Mouse (Mus musculus) limb, embryonic 10.5 days (tissue): ENCODE measurements around the gene Cyp4f18. TPM values are rescaled to one million over a fixed set of nuclear protein-coding genes. Genes with fewer than 3 reads are reported as not detected.

Source experiments
- DNase-seq: peaks from one replicate; pipeline ENCODE4 v3.0.0-alpha.2; 2017; ENCODE audit warnings: low spot score
- H3K27ac ChIP-seq: fragments of 300-500 bp; sonication (generic); 2 replicates; pipeline ENCODE4 v1.5.1; 2016; ENCODE audit warnings: mild to moderate bottlenecking
- H3K27me3 ChIP-seq: fragments of 300-500 bp; sonication (generic); 2 replicates; pipeline ENCODE4 v1.6.1; 2016; ENCODE audit warnings: low read depth, mild to moderate bottlenecking; ENCODE audit not compliant: poor library complexity, severe bottlenecking
- H3K36me3 ChIP-seq: fragments of 300-500 bp; sonication (generic); 2 replicates; pipeline ENCODE4 v1.6.1; 2016; ENCODE audit warnings: mild to moderate bottlenecking, moderate library complexity
- H3K4me1 ChIP-seq: fragments of 300-500 bp; sonication (generic); 2 replicates; pipeline ENCODE4 v1.6.1; 2016
- H3K4me3 ChIP-seq: fragments of 300-500 bp; sonication (generic); 2 replicates; pipeline ENCODE4 v1.5.1; 2016; ENCODE audit warnings: mild to moderate bottlenecking, moderate library complexity
- H3K9me3 ChIP-seq: fragments of 300-500 bp; sonication (generic); replicated peaks from 2 replicates; pipeline ENCODE4 v1.6.1; 2016; ENCODE audit warnings: mild to moderate bottlenecking
- WGBS: fragments of 180-500 bp; shearing (Covaris S2); methylation state at CpG from one replicate; pipeline ENCODE4 v1.1.7; 2016; 5-methylcytosine and 5-hydroxymethylcytosine counted together
- polyA plus RNA-seq: library from polyadenylated mRNA; unstranded; fragments of >200 nt; fragmentation: Nextera tagmentation; extraction: Ambion mirVana; gene quantifications from 2 replicates; pipeline ENCODE4 v1.2.1, GENCODE M21; 2016

Cyp4f18 gene
- polyA plus RNA-seq, 1 experiment from 2014 or later = 0.71 TPM

- Histone ChIP-seq H3K27ac (no peak overlapping the region), H3K4me1 (no peaks in the 10 kb centered on the region), H3K36me3 (no peaks in the 10 kb centered on the region), H3K27me3 (no peaks in the 10 kb centered on the region), H3K9me3 (no peaks in the 10 kb centered on the region), H3K4me3 (no peak overlapping the region)
- no peak for DNase-seq
- WGBS = 90% methylated on average over 3 of the region's 3 CpGs
These were observed 3.5 kb downstream of the Cyp4f18 start for GRCm38 (mm10) chr8:72005912-72006311.

GRCm38 (mm10) chr8:72002942-72003341, 6.5 kb downstream of the Cyp4f18 start:
- no peak overlapping the region for H3K4me3 ChIP-seq
- no peak for DNase-seq
- no peaks in the 10 kb centered on the region for H3K36me3 ChIP-seq
- no peak overlapping the region for H3K27ac ChIP-seq
- no peaks in the 10 kb centered on the region for H3K4me1 ChIP-seq
- H3K9me3 ChIP-seq = no peaks in the 10 kb centered on the region
- no peaks in the 10 kb centered on the region for H3K27me3 ChIP-seq

GRCm38 (mm10) chr8:72000223-72000622, 9.2 kb downstream of the Cyp4f18 start:
- no peaks in the 10 kb centered on the region for H3K36me3 ChIP-seq
- 69% methylated on average over 3 of the region's 3 CpGs for WGBS
- H3K27me3 ChIP-seq = no peaks in the 10 kb centered on the region
- DNase-seq = no peak
- no peaks in the 10 kb centered on the region for H3K4me1 ChIP-seq
- H3K27ac ChIP-seq = no peak overlapping the region
- H3K4me3 ChIP-seq = no peak overlapping the region
- H3K9me3 ChIP-seq = no peaks in the 10 kb centered on the region

- no peaks in the 10 kb centered on the region for H3K9me3 ChIP-seq
- H3K27ac ChIP-seq = no peak overlapping the region
- 87% methylated on average over 1 of the region's 1 CpGs for WGBS
- no peaks in the 10 kb centered on the region for H3K27me3 ChIP-seq
- no peak for DNase-seq
- H3K4me3 ChIP-seq = no peak overlapping the region
- no peaks in the 10 kb centered on the region for H3K36me3 ChIP-seq
- no peaks in the 10 kb centered on the region for H3K4me1 ChIP-seq
These were observed 10.0 kb downstream of the Cyp4f18 start for GRCm38 (mm10) chr8:71999434-71999833.

GRCm38 (mm10) chr8:71988867-71989599, 20.4 kb downstream of the Cyp4f18 start:
- Histone ChIP-seq H3K27me3 (no peaks in the 10 kb centered on the region), H3K4me1 (peaks cover 12% of the 10 kb centered on the region), H3K27ac (peak overlapping the region; percentile 71), H3K4me3 (peak overlapping the region; percentile 55), H3K9me3 (no peaks in the 10 kb centered on the region), H3K36me3 (no peaks in the 10 kb centered on the region)
- DNase-seq = peak; percentile 30
- WGBS = 43% methylated on average over 13 of the region's 13 CpGs

- peaks cover 12% of the 10 kb centered on the region for H3K4me1 ChIP-seq
- H3K4me3 ChIP-seq = peak overlapping the region; percentile 55
- DNase-seq = peak; percentile 60
- H3K9me3 ChIP-seq = no peaks in the 10 kb centered on the region
- H3K27me3 ChIP-seq = no peaks in the 10 kb centered on the region
- 20% methylated on average over 24 of the region's 24 CpGs for WGBS
- H3K36me3 ChIP-seq = no peaks in the 10 kb centered on the region
- peak overlapping the region; percentile 71 for H3K27ac ChIP-seq
These were observed 21.1 kb downstream of the Cyp4f18 start for GRCm38 (mm10) chr8:71988110-71988866.

- H3K27ac ChIP-seq = no peak overlapping the region
- H3K9me3 ChIP-seq = no peaks in the 10 kb centered on the region
- no peaks in the 10 kb centered on the region for H3K36me3 ChIP-seq
- WGBS = 70% methylated on average over 4 of the region's 4 CpGs
- H3K4me3 ChIP-seq = no peak overlapping the region
- H3K4me1 ChIP-seq = peaks cover 12% of the 10 kb centered on the region
- H3K27me3 ChIP-seq = no peaks in the 10 kb centered on the region
- no peak for DNase-seq
These were observed 24.8 kb downstream of the Cyp4f18 start for GRCm38 (mm10) chr8:71984601-71985000.

- no peak for DNase-seq
- 93% methylated on average over 4 of the region's 4 CpGs for WGBS
- no peak overlapping the region for H3K4me3 ChIP-seq
- no peaks in the 10 kb centered on the region for H3K4me1 ChIP-seq
- no peaks in the 10 kb centered on the region for H3K36me3 ChIP-seq
- H3K27ac ChIP-seq = no peak overlapping the region
- no peaks in the 10 kb centered on the region for H3K27me3 ChIP-seq
- no peaks in the 10 kb centered on the region for H3K9me3 ChIP-seq
These were observed 28.0 kb downstream of the Cyp4f18 start for GRCm38 (mm10) chr8:71981456-71981855.

- DNase-seq = no peak
- Histone ChIP-seq H3K4me3 (no peak overlapping the region), H3K27ac (no peak overlapping the region), H3K9me3 (no peaks in the 10 kb centered on the region), H3K4me1 (no peaks in the 10 kb centered on the region), H3K27me3 (no peaks in the 10 kb centered on the region), H3K36me3 (no peaks in the 10 kb centered on the region)
- WGBS = 72% methylated on average over 2 of the region's 2 CpGs
These were observed 28.4 kb downstream of the Cyp4f18 start for GRCm38 (mm10) chr8:71981032-71981431.

- no peak overlapping the region for H3K27ac ChIP-seq
- DNase-seq = no peak
- no peak overlapping the region for H3K4me3 ChIP-seq
- no peaks in the 10 kb centered on the region for H3K27me3 ChIP-seq
- 80% methylated on average over 3 of the region's 3 CpGs for WGBS
- H3K4me1 ChIP-seq = no peaks in the 10 kb centered on the region
- H3K36me3 ChIP-seq = peaks cover 24% of the 10 kb centered on the region
- H3K9me3 ChIP-seq = no peaks in the 10 kb centered on the region
These were observed 35.2 kb downstream of the Cyp4f18 start for GRCm38 (mm10) chr8:71974211-71974610.

GRCm38 (mm10) chr8:71971945-71972344, 37.5 kb downstream of the Cyp4f18 start:
- Histone ChIP-seq H3K4me1 (no peaks in the 10 kb centered on the region), H3K9me3 (no peaks in the 10 kb centered on the region), H3K27me3 (no peaks in the 10 kb centered on the region), H3K27ac (no peak overlapping the region), H3K36me3 (peaks cover 47% of the 10 kb centered on the region), H3K4me3 (no peak overlapping the region)
- 78% methylated on average over 1 of the region's 1 CpGs for WGBS
- DNase-seq = peak; percentile 11

GRCm38 (mm10) chr8:71968636-71969035, 40.8 kb downstream of the Cyp4f18 start:
- Histone ChIP-seq H3K9me3 (no peaks in the 10 kb centered on the region), H3K4me1 (no peaks in the 10 kb centered on the region), H3K27me3 (no peaks in the 10 kb centered on the region), H3K4me3 (no peak overlapping the region), H3K36me3 (peaks cover 79% of the 10 kb centered on the region), H3K27ac (no peak overlapping the region)
- WGBS = 97% methylated on average over 6 of the region's 6 CpGs
- DNase-seq = peak; percentile 7

GRCm38 (mm10) chr8:71968100-71968499, 41.3 kb downstream of the Cyp4f18 start:
- no peaks in the 10 kb centered on the region for H3K4me1 ChIP-seq
- DNase-seq = peak; percentile 0
- 94% methylated on average over 6 of the region's 6 CpGs for WGBS
- H3K27ac ChIP-seq = no peak overlapping the region
- H3K9me3 ChIP-seq = no peaks in the 10 kb centered on the region
- H3K4me3 ChIP-seq = no peak overlapping the region
- H3K36me3 ChIP-seq = peaks cover 84% of the 10 kb centered on the region
- H3K27me3 ChIP-seq = no peaks in the 10 kb centered on the region
